Mouse (Mus musculus): ENCODE measurements around the gene Jazf1.
A peak's percentile ranks its signal among the peaks of the same experiment; 100 is the strongest.

Jazf1 gene

DNA sequence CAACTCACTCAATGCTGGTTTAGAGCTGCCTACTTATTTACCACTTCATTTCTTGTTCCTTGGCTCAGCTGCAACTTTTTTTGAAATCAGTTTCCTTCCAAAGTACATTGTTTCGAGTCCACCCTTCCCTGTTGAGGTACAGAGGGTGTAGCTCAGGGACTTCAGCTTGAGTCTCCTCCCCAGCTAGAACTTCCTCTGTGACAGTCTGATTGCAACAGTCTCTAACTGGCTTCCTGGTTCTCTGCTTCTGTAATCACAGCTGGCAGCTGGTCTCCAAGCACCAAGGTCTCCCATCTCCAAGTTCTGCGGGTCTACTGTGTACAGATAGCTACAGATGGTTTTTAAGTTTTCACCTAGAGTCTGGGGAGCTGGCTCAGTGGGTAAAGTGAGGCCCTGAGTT lies 113.1 kb downstream of the Jazf1 start:
- DNase-seq (ENCODE audit: low spot score), result no peak

DNA sequence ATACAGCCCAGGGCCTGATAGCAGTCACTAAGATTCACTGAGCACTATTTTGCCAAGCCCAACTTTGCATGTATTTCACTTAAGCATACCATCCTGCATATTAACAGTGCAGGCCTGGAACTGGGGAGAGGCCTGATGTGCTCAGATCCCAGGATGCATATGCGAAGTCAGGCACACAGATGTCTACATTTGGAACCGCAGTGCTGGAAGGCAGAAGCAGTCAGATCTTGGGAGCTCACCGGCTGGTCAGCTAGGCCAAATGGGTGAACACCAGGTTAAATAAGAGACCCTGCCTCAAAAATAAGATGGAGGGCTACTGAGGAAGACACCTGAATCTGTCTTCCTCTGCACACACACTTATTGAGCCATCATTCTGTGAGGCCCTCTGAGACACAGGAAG lies 113.6 kb downstream of the Jazf1 start:
- DNase-seq (ENCODE audit: low spot score), result no peak

DNA sequence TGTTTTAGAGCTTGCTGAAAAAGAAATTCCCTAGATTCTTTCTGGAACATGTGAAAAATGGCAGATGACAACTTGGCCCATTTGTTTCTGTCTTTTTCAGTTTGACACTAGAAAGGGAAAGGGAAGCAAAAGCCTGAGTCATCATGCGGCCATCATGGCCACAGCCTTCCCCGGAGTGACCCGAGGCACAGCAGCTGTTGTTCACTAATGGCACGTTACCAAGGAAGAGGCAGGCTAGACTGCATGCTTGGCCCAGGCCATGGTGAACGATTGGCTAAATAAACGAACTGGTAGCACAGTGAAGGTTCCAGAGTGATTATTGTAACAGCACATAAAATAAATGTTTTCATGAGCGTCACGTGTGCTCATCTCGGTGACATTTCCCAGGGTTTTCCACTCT lies 114.0 kb downstream of the Jazf1 start:
- no peak for DNase-seq (ENCODE audit: low spot score)

DNA sequence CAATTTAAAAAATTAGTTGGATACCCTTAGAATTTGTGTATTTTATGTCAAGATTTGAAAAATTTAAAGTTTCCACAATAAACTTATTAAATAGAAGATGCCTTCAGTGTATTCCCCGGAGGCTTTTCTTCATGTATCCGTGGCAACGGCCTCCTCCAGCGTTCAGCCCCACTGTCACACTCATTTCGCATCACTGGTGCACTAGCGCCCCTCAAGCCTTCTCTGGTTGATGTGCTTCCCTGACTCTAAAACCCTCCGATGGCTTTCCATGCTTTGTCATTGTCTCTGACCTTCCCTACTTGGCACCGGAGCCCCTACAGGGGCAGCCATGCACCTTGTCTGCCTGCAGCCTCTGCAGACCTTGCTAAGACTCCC lies 115.9 kb downstream of the Jazf1 start:
- DNase-seq (ENCODE audit: low spot score), result no peak

DNA sequence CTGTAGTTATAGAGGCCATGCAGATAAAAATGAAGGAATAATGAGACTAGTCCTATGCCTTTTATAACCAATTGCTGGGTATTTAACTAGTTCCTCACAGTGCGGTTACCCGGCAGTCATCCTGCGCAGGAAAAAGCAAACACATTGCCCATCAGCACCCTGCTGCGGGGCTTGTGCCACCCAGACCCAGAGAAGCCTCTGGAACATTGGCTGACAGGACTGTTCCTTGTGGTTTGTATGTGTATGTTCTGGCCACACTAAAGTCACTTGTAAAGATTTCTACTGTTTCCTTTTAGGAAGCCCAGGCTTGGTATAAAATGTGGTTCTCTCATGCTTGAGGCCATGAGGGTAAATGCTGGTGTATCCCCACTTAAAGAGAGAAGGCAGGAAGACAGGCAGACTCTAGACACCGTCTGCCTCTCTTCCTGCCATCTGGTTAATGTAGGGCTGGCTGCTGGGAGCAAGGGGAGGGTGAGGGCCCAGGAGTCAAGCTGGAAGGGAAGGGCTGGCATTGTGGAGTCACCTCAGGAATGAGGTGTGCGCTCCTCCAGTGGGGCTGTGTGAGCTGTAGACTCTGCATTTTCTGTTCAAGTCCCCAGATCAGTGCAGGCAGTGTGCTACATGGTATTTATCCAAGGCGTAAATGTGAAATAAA lies 116.4 kb downstream of the Jazf1 start:
- DNase-seq (ENCODE audit: low spot score), result no peak

DNA sequence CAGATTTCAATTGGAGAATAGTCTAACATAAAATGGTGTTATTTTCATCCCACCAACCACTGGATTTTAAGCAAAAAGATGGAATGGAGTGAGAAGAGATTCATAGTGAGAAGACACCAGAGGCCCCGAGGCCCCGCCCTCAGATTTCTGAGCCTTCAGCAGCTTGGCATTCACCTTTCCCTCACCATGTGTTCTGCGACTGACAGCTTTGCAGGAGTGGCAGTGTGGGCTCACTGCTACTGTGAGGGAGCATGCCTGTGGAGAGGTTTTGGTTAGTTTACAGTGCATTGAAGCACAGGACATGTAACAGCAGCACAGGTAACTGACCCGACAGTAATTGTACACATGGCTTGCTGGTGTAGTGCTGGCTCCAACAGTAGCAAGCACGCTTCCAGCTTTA lies 118.1 kb downstream of the Jazf1 start:
- DNase-seq (ENCODE audit: low spot score), result no peak

DNA sequence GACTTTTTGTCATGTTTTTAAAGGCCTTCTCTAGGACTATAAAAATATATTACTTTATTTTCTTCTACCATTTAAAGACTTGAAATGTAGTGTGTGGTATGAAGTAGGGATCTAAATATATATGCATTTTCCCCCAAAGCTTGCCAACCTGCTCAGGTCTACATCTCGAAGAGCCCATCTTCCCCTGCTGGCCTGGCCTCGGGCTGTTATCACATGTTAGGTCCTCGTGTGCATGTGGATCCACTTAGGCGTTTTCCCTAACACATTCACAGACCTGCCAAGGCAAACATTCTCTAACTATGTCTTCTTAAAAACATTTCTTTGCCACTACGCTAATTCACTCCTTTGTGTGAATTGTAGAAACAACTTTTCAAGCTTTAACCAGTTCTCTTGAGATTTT lies 125.9 kb downstream of the Jazf1 start:
- DNase-seq (ENCODE audit: low spot score), result no peak

DNA sequence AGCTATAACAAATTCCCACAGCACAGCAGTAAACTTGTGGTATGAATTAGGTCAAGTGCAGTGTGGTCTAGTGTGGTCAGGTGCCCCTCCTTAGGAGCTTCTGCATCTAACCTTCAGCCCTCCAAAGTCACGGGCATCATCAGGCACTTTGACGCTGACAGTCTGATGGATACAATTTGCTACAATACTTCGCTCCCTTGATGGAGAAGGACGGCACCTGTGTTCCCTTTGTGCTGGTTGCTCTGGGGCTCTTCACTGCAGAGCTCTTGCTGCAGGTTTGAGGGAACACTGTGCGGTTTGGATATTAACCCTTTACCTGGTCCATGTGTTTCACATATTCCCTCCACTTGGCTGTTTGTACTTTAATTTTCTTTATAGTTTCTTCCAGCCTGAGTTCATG lies 126.3 kb downstream of the Jazf1 start:
- no peak for DNase-seq (ENCODE audit: low spot score)

DNA sequence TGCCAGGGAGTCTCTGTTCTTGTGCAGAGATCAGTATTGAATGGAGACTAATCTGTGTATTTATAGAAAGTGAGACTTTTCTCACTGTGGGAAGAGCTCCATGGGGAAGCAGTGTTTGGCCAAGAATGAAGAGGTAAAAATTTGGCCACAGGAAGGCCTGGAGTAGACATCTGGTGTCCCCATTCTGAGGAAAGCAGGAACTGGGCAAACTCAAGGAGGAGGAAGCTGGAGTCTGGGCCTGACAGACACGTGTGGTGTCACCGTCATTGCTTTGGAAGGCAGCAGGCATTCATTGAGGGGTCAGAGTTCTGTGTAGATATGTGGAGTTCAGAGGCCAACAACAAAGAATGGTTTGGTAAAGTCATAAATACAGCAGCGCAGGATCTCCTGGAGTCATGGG lies 130.5 kb downstream of the Jazf1 start:
- DNase-seq (ENCODE audit: low spot score), result no peak

DNA sequence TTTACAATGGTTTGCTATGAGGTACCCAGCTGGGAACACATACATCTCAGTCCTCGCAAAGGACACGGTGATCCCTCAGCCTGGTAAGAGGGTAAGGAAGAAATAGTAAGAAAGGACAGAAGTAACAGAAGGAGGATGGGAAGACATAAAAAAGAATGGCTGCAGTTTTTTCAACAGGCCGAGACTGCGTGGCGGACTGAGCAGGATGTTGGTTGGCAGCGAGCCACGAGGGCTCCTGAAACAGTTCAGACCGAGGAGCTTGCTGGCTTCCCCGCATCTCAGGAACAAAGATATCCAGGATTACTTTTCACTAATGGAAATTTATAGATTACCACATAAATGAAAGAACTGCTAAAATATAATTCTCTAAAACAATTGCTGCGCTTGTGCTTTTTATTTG lies 131.4 kb downstream of the Jazf1 start:
- DNase-seq (ENCODE audit: low spot score), result no peak

DNA sequence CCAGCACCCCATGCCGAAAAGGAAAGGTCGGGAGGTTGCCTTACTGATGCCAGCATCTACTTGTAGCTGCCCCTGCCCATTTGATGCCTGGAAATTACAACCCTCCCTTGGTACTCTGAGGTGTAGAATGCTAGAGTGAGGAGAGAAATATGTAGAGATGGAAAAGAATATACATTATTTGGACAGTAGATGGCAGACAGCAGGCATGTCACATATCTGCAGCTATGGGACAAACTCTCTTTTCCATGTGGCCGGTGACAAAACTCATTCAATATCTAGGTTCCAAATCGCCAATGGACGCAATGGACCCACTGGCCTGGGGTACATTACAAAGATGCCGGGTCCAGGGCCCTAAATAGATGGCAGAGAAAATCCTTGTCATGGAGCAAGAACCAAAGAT lies 134.4 kb downstream of the Jazf1 start:
- no peak for DNase-seq (ENCODE audit: low spot score)

DNA sequence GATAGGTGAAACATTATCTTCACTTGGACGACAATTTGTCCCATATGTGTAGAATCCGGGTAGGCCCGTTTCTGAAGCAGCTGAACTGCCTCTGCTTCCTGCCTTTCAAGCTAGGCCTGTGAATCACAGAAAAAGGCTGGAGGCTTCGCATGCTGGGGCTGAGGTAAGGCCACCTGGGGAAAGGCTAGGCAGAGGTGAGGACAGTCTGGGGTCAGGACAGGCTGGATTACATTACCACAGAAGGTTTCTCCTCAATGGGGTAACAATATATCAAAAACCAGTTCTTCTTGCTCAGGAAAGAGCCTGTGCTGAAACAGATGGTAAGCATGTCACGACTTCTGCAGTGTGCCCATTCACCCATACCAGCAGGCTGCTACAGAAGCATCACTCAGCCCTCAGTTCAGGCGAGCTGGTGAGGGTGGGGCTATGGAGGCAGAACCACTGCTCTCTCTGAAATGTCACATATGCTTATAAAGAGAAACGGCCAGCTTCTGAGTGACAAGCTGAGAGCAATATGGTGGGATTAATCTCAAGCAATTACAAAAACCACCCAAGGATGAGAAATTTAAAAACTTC lies 135.7 kb downstream of the Jazf1 start:
- no peak for DNase-seq (ENCODE audit: low spot score)

DNA sequence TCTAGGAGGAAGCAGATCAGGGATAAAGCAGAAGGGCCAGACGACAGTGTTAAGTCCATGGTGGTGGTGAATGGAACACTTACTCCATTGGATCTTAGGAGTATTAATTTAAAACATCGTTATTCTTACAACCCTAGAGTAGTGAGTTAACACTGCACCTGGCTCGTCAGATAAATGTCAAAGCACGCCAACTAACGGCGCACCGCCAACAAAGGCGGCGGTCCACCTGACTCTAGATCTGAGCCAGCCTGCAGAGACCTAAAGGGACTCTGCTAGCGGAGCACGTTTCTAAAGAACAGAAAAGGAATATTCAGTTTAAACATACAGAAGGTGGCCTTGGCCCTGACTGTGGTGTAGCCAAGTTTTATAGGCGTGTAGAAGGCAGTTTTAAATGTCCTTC lies 139.1 kb downstream of the Jazf1 start:
- no peak for DNase-seq (ENCODE audit: low spot score)

DNA sequence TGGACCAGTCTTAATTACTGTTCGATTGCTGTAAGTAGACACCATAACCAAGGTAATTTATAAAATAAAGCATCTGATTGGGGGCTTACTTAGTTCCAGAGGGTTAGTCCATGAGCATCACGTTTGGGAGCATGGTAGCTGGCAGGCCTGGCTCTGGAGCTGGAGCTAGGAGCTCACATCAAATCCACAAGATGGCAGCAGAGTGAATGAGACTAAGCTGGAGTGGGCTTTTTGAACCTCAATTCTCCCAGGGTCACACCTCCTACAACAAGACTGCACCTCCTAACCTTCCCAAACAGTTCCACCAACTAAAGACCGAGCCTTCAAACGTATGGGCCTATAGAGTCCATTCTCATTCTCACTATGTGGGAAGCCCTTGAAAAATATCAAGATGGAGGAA lies 141.5 kb downstream of the Jazf1 start:
- DNase-seq (ENCODE audit: low spot score), result no peak

DNA sequence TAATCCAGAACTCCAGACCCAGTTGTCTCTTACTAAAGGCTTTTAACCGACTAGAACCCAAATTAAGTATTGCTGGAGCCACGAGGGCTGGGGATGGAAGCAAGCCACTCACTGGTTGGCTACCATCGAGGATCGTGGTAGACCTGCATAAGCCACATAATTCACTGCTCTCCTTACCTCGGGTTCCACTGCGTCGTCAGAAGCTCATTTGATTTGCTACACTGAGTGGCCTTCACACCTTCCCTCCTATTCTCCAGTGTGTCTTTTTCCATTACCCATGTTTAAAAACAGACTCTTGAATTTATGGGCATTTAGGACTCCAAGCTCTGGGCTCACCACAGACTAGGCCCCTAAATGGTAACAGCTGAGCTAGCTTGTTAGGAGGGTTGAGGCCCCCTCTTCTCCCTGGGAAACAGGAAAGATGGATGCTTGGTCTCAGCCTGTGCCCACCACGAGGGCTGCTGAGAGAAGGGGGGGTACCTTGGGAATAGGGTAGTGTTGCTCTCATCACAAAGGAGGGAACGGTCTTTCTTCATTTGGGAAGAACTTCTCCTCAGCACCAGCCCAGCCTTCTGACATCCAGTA lies 142.9 kb downstream of the Jazf1 start:
- no peak for DNase-seq (ENCODE audit: low spot score)

DNA sequence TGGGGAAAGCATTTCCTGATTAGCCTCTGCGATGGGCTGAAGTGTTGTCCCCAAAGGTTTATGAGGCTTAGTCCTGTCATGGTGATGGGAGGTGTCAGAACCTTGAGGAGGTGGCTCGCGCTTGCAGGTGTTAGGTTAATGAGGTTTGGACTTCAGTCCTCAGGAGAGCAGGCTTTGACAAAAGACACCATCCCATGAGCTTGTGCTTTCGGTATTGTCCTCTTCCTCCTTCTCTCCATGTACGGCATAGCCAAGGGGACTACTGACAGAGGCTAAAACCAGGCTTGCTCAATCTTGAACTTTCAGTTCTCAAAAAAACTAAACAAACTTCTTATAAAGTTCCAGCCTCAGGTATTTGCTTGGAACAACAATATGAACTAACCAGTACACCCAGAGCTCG lies 147.2 kb downstream of the Jazf1 start:
- no peak for DNase-seq (ENCODE audit: low spot score)

DNA sequence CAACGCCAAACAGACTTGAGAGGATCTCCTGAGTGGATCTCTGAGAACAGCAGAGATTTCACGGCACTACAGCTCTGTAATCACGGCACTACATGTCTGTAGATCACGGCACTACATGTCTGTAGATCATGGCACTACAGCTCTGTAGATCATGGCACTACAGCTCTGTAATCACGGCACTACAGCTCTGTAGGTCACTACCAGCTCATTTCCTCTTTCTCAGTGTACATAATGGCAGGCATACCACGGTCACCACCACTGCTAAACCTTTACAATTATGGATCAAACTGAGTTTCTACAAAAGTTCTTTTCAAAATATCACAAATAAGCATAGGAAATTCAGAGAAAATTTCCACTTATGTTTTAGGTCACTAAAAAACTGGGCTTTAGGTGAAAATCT lies 147.7 kb downstream of the Jazf1 start:
- DNase-seq (ENCODE audit: low spot score), result no peak

DNA sequence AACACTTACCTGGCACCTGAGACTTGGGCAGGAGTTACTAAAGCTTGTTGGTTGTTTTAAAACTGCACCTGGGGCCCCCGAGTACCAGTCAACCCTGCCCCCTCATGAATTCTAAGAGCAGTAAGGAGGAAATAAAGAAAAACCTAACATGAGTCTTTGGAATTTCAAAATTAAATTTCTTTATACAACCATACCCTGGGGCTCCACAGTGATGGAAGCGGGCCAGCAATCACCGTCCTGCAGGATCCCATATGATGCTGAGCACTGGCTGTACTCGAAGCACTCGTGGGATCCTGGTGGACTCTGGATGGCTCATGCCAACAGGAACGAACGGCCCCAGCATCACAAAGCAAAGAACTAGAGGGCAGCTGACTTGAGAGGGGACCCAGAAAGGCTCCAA lies 149.0 kb downstream of the Jazf1 start:
- DNase-seq (ENCODE audit: low spot score), result no peak

DNA sequence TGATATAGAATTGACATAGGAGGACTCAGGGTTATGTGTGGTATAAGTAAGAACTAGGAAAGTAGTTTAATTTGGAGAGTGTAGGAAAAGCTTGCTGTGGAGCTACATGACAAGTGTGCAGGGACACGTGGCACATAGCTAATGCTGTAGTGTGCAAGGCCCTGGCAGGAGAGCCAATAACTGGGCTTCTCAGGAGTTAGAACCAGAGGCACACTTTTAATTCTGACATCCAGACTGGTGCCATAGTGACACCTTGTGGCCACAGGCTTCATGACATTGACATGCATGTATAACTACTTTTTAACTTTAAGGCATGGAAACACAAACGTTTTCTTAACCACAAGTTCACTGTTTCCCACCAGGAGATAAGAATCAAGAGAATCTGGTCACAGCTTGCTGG lies 149.5 kb downstream of the Jazf1 start:
- peak; percentile 22 for DNase-seq (ENCODE audit: low spot score)

DNA sequence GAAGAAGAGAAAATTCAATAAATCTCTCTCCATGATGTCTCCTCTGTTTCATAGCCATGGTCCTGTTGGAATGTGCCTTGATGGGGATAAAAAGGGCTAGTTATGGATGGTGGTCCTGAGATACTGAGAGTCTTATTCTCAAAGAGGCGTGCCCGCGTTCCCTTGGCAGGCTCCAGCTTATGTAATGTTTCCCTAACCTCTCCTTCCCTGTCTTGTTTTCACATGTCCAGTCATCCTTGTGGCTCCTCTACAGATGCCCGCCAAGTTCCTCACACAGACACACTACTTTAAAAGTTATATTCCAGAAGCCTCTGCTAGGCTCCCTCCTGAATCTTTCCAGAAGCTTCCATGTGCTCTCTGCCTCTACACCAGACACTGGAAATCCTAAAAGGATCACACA lies 151.0 kb downstream of the Jazf1 start:
- no peak for DNase-seq (ENCODE audit: low spot score)

DNA sequence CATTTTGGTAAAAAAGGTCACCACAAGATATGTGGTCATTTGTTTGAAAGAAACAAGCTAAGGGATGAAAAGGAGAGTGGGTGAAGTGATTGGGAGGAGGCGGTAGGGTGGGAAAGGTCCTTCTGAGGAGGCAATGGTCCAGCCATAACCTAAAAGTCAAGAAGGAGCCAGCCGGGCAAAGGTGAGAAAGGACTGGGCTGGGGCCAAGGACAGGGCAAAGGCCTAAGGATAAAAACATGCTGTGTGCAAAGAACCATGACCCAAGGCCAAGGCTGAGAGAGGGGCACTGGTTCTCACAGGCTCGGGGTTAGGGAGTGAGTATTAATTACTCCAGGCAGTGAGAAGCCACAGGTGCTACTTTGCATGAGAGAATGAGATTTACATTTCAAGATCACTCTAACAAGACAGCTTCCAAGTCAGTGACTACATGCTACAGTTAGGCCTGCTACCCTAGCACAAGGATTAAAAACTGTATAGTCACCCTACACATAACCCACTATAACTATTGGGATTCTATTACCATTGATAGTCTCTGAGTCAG lies 151.5 kb downstream of the Jazf1 start:
- DNase-seq (ENCODE audit: low spot score), result no peak

DNA sequence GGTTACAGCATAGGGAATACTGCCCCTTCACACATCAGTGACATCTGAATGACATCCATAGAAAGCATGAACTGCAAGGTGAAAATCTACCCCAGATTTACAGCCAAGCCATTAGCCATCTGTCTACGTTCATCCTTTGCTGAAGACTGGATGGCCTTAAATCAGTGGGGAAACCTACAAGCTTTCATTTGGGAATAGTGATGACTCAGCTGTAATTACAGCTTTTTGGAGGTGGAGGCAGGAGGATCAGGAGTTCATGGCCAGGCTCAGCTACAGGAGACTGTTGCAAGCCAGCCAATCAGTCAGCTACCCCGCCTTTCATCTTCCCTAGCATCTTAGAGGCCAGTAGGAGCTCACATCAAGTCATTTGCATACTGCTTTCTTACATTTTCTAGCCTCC lies 153.5 kb downstream of the Jazf1 start:
- DNase-seq (ENCODE audit: low spot score), result no peak

DNA sequence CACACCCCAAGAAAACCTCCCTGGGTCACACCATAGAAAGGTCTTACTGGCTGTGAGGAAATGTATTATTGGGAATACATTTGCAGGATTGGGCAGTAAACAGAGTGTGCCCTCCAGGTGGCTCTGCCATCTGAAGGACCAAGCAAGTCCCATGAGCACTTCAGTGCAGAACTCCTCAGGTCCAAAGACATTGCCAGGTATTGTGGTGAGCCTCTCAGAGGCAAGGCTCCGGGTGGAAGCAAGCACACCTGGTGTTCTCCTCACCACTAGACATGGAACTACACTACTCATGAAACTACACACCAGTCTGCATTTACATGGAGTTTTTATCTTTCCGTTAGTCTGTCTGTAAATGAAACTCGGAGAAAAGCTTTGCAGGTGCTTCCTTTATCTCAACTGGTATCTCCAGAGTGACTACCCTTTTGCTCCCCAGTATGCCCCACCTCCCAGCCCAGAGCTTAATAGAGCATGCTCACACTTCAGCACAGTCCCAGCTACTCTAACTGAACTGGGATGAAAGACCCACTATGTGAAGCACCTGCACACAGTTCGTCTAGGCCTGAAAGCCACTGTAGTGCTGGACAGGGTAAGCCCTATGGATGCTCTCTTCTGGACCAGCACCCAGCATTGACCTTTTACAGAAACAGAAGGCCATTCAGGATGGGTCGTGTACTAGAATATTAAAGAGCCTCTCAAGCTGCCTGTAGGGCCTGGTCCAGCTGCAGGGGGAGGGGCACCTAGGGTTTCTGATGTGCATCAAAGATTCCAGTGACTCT lies 156.1 kb downstream of the Jazf1 start:
- no peak for DNase-seq (ENCODE audit: low spot score)

Data from MN1 (cell line).